Mouse (Mus musculus): ENCODE results near the gene Abracl.

Gene Abracl

DNA sequence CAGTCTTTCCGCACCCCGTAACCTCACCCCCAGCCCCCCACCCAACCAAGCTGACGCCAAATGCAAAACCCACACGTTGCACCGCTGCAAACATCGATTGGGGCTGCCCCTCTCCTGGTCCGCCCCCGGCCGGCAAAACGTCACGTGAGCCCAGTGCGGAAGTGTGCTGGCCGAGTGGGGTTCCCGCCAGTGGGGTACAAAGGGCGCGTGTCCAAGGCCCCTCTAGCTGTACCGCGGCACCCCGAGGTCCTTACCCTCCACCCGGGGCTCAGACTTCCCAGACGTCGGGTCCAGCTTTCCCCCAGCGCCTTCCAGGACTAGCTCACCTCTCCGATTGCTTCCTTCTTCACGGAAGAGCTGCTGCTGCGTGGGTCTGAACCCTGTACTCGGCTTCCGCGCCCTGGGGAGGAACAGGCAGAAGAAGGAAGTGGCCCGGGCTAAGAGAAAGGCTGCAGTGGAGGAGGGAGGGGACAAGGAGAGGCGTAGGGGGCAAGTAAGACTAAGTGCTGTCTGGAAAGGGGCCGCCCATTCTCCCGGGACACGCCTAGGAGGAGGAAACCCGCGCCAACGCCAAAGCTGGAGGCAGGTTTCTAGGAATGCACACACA lies at the start of gene Abracl:
Abracl (minus strand) TSS at position 548 of the 607 bp plus-strand sequence.
- DNase-seq: peak; percentile 59

GRCm38 (mm10) chr10:18072871-18073270 lies 49.8 kb upstream of the Abracl start:
- DNase-seq: no peak

DNA sequence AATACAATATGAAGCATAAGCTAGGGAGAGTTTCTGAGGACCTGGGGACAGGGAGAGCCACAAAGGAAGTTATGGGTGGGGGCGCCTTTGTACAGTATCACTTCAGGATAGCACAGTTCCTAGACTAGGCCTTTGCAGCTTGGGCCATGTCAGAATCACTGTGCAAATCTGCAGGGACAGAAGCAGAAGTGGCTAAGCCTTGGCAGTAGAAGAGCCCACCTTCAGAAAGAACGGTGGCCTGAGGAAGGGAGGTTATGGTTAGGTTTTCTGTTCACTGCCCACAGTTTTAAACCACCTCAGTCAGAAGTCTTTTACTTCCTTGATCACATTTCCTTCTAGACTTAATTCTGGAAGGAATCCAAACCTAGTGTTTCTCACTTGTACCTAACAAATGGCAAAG lies 47.5 kb upstream of the Abracl start:
- no peak for DNase-seq

GRCm38 (mm10) chr10:18070144-18070543 lies 47.1 kb upstream of the Abracl start:
- DNase-seq: peak; percentile 59

DNA sequence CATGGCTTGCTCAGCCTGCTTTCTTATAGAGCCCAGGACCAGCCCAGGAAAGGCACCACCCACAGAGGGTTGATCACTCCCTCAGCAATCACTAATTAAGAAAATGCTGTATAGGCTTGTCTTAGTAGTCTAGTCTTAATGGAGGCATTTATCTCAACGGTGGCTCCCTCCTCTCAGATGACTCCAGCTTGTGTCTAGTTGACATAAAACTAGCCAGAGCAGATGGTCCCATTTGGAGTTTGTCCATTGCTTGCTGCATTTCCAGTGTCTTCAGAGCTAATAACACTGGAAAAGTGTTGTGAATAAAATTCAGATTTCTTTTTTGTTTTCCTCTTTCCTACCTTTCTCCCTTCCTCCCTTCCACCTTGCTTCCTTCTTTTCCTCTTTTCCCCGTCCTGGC lies 46.5 kb upstream of the Abracl start:
- no peak for DNase-seq

DNA sequence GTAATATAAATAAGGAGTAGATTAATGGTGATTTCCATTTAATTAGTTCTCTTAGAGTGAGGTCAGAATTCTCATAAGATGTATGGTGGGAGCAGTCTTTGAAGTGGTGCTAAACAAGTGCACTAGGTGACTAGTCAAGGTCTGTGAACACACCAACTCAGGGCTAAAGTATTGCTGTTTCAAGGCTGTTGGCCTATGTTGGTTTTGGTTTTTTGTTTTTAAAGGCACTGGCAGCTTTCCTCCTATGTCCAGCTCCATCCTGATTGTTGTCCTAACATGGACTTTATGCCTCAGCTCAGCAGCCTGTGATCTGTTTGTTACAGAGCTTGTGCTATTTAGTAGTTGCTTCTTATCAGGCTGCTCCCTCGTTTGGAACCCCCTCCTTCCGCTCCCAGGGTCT lies 45.8 kb upstream of the Abracl start:
- DNase-seq: no peak

DNA sequence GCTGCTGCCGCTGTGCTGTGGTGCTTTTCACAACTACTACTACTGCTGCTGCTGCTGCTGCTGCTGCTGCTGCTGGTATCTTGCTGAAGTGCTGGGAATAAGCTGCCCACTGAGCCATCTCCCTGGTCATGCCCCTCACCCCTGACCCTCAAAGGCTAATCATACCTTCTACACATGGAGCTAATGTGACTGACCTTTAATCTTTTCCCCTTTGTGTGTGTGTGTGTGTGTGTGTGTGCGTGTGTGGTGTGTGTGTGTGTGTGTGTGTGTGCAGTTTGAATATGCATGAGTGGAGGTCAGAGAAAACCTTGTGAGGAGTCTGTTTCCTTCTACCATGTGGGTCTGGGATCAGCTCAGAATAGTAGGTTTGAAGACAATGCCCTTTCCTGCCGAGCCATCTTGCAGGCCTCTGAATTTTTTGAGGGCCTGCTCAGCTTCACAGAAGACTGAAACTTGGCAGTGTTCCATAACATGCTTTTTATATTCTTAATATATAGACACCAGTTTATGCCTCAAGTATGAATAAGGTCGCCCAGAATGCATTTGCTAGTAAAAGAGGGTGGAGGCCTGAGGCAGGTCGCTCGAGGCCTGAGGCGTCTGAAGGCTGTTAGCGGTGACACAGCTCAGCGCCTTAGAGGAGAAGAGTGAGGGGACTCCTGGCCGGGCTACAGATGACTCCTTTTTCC lies 44.8 kb upstream of the Abracl start:
- DNase-seq: no peak

DNA sequence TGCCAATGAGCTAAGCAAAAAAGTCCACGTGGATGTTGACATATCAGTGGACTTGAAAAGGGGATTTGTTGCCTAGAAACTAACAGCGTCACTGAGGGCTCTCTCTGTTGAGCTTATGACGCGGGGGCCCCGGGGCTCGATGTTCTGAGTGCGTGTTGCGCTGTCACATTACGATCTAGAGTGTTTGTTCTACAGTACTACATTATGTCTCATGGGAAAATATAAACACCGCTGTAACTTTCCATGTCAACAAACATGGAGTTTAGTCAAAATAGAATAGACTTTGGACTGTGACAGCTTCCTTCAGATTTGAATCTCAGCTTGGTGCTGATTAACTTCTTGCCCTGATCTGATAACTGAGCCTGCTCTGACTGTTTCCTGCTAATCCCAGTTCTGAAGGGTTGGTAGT lies 42.9 kb upstream of the Abracl start:
- no peak for DNase-seq

DNA sequence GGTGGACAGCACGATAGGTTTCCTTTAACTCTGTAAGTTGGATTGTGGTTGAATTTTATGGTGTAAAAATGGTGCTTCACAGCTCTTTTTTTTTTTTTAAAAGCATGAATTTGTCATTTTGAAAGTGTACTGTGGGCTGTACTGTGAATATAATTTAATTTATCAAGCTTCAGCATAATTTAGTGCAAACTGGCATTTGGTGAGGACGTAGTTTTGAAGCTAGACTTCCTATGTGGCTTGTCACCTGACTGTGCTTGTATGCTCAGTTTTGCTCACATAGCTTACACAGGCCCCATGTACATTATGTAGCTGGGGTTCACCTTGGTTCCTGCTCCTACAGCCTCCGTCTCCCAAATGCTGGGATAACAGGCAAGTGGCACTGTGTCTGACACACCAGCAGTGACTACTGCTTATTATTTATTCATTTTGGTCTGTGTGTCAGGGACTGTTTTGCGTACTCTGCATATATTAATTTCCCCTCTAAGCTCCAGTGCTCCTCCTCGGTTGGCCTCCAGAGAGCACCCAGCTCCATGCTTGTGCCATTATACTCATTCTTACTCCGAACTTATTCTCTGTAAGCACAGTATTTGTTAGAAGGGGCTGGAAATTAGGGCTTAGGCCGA lies 41.6 kb upstream of the Abracl start:
- DNase-seq: no peak

- no peak for DNase-seq
Observed at GRCm38 (mm10) chr10:18061533-18061932, 38.4 kb upstream of the Abracl start.

DNA sequence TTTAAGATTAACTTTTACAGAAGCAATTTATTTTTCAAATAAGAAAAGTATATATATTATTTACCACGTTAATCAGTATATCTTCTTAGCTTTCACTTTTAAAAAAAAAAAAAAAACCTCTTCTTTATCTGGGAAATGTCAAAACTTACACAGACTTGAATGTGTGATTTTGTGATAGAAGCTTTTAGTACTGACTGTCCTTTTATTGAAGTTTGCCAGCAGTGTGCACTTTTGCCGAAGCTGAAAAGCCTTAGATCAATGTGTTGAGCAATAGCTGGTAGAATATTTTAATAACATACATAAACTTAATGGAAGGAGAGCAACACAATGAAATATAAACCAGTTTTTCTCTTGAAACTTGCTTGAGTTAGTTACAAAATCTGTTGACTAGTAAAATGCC lies 37.7 kb upstream of the Abracl start:
- DNase-seq: no peak

- DNase-seq: no peak
Observed at GRCm38 (mm10) chr10:18059807-18060206, 36.7 kb upstream of the Abracl start.

DNA sequence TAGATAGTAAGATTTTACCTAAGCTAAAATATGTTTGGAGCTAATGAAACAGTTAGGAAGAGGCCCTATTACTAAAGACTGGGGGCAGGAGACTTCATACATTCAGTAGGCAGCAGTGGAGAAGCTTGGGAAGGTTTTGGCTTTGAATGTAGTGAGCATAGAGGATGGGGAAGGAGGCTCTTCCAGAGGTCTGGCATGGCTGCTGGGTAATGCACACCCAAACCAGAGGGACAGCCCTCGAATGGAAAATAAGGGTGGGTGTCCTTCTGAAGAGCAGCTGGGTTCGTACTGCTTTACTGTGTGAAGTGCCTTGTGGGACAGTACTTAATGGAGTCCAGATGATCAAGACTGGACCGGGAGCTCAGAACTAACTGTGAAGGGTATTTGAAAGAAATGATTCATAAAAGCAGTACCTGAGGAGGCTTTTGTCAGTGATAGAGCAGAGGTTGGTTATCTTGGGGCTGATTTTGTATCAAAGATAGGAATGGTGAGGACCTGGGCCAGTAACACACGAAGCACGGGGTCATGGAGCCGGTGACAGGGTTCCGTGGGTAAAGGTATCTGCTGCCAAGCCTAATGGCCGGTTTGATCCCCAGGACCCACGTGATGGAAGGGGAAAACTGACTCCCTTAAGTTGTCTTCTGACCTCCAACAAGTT lies 35.7 kb upstream of the Abracl start:
- no peak for DNase-seq

DNA sequence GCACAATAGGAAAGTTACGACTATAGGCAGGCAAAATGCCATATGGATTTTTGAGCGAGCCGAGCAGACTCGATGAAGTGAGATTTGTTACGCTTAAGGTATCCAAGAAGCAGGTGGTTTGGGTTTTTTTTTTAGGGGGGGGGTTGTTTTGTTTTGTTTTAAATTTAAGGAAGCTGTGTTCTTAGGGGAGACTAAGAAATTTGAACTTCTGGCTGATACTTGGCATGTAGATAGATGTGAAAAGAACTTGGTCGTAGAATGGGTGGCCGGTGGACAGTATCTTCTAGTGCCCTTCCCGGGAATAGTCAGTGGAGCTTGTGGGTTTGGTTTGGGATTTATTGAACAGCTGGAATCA lies 33.3 kb upstream of the Abracl start:
- no peak for DNase-seq

GRCm38 (mm10) chr10:18055696-18056390 lies 32.8 kb upstream of the Abracl start, which contains the start of gene Reps1:
Gene Reps1, plus strand, starts transcription at chr10:18055861.
- peak; percentile 48 for DNase-seq

GRCm38 (mm10) chr10:18055009-18055695 lies 32.1 kb upstream of the Abracl start:
- DNase-seq: peak; percentile 85

DNA sequence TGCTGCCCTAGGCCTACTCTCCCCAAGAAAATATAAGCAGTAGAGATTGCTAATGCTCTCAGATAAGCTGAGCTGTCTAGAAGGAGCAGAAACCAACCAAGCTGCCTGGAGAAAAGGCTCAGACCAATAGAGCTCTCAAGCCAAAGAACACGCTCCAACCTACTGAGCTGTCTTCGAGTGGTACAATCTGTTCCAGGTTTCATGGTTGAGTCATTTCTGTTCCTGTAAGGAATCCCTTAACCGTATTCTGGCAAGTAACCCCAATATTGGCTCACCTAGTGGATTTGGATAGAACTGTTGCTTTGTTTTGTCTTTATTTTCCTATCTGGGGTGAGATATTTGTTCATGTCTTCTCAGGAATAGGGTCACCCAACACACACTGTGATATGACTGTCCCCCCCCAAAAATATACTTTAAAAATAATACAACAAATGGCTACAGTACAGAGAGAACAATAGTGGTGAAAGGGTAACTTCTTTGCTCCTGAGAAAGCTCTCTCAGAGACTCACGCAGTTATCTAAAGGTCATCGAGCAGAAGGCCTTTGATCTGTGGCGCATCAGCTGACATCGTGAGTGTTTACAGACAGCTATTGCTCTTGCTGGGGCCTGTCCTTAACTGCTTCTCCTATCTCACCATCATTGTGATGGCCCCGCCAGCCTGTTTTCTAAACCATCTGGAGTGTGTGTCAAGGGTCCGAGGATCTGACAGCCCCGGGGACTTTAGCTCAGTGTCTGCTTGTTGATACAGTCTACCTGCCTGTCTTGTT lies 24.5 kb upstream of the Abracl start:
- DNase-seq: no peak

- DNase-seq: no peak
Observed at GRCm38 (mm10) chr10:18046380-18046779, 23.3 kb upstream of the Abracl start.

DNA sequence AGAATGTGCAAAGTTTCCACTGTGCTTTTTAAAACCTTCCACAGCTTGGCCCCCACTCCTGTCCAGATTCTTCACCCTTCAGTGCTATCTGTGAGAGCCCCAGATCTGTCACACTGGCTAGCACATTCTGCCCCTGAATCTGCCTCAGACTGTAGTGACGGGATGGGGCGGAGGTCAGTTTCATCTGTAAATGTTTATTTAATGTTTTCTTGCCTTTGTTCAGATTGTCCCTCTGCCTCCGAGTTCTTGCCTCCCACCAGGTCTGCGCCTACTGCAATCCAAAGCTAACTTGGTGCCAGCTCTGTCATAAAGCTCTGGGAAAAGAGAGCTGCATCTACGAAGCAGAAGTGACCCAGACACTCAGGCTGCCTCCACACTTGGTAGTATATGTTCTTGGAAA lies 13.8 kb upstream of the Abracl start:
- DNase-seq: no peak

DNA sequence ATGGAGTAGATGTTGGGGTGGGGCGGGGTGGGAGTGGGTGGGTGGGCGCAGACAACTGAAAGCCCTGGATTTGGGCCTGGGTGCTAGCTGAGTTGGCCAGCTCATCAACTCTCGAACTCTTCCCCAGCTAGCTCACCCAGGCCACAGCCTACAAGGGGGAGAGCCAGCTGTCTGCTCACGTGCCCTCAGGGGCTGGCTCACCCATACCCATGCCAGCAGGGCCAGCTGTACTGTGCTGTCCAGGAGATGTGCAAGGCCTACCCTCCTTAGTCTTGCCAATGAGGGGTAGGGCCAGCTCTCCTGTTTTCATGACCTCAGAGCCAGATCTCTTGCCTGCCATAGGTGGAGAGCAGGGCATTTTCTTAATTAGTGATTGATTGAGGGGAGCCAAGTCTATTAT lies 11.3 kb upstream of the Abracl start:
- no peak for DNase-seq

GRCm38 (mm10) chr10:18022312-18022711 lies 776 bp downstream of the Abracl start:
- DNase-seq: peak; percentile 40

All from right cerebral cortex, postnatal 25 days (tissue).